Mouse (Mus musculus) right cerebral cortex, postnatal 36 days (tissue): Measurements from ENCODE around the gene Mnx1.

Experiments
- DNase-seq, 2 experiments: peaks; one replicate each; pipeline ENCODE4 v3.0.0; 2022; ENCODE audit warnings: low spot score in 2 of 2, mixed read lengths in 1 of 2

Gene Mnx1

DNA sequence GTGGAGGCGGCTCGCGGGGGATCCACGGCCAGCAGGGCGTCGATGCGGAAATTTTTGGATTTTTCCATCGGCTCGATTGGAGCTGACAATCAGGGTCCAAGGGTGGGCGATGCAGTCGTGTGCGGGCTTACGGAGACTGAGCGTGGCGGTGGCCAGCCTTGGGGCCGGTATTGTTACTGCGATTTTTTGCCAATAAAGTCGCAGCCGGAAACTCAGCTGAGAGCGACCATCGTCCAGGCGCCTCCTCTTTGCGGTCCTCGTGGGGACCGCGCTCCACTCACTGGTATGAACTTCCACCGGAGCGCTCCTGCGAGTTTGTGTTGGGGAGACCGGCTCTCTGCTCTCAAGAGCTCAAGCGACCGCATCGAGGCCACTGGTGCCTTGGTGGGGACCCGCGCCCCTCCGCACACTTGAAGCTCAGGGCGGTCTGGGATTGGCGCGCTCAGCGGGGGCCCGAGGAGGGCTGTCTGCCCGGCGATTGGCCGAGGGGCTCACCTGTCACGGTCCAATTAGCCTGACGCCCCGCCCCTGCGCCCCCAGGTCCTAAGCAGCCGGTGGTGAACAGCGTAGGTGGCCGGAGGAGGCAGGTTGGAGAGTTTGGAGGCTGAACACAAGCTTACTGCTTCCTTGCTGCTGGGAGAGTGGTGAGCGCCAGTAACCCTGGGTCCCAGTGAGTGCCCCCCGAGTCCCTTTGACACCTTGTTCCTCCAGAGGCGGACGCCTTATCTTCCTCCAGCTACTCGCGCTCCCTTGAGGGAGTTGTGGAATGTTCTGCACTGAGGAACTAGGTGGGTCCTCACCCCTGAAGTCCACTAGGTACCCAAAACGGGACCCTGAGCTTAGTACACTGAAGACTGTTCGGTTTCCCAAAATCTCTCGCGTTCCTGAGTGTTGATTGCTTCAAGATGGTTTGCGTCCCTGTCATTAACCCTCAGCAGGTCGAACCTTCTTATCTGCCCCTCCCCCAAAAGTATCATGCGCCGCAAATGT lies at the start of gene Mnx1:
Gene Mnx1, minus strand, starts transcription at position 263 of the 990 bp plus-strand sequence.
- DNase-seq: no peak

DNA sequence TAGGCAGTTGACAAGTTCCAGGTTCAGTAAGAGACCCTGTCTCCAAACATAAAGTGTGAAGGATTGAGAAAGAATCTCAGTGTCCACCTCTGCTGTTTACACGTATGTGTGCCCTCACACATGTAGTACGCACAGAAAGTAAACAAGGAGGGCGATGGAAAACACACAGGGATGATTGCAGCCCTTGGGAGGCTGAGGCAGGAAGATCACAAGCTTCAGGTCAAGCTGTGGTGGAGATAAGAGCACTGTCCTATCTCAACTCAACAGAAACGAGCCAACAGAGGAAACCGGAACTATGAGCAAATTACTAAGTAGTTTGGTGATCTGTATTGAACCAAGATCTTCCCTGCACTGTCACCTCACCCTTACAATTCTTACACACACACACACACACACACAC lies 38.2 kb upstream of the Mnx1 start:
- DNase-seq: no peak

DNA sequence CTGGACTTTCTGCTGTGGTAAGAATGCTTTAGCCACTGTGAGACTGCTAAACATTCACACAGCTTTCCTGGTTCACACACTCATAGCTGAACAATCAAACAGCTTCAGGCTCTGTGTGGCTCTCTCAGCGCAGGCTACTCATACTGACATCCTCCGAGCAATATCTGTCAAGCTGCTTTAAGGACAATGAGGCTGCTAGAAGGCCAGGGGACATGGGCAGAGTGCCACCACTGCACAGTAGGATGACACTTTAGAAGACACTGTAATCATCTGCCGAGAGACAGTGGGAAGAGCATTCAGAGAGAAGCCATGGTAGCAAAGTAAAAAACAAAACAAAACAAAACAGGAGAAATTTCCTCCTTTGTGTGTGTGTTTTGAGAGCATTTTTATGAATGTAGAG lies 37.6 kb upstream of the Mnx1 start:
- no peak for DNase-seq

DNA sequence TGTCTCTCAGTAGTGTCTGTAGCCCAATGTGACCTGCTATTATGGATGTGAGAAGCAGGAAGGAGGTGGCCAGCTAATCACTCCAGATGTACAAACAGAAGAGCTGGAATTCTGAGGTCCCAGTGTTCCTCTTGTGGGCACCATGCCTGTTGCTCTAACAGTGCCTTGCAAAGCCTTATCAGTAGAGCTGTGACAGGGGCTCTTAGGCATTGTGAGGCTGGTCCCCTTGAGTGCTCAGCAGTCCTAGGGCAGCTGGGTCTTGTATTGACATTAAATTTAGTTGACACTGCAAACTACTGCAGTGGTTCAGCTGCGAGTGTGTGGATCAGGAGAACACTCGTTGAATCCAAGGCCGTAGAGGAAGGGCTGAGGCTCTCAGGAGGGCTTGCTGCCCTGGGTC lies 28.7 kb upstream of the Mnx1 start:
- no peak for DNase-seq

DNA sequence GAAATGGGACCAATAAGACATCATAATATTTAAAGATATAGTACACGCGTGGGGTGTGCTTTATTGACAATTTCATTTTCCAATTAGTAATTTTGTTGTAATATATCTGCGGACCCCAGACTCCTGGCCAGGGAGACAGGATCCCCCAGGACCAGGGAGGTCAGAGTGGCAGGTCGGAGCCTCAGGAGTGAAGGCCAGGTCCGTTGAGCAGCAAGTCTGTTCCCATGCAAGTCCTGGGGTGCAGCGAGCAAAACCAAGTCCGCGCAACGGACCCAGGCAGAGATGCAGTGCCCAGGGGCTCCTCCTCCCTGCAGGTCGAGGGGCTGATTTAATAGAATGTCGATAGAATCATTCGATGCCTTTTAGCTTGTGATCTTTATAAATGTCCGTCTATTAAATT lies 9.1 kb upstream of the Mnx1 start:
- no peak for DNase-seq

DNA sequence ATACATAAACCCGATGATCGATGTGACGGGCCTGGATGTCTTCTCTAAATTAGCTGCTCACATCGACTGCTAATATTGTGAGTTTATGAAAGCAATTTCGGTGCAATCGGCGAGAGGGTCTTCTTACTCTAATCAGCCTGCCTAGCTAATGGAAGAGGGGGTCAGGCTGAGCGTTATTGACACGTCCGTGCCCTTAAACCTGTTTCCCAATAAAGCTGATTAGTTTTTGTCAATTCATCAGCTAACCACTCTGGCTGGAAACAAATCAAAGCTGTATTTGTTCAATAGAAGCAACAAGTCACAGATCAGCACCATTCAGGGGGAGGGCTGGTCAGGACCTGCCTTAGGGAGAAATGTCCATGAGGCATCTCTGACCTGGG lies 7.7 kb upstream of the Mnx1 start:
- DNase-seq: no peak

DNA sequence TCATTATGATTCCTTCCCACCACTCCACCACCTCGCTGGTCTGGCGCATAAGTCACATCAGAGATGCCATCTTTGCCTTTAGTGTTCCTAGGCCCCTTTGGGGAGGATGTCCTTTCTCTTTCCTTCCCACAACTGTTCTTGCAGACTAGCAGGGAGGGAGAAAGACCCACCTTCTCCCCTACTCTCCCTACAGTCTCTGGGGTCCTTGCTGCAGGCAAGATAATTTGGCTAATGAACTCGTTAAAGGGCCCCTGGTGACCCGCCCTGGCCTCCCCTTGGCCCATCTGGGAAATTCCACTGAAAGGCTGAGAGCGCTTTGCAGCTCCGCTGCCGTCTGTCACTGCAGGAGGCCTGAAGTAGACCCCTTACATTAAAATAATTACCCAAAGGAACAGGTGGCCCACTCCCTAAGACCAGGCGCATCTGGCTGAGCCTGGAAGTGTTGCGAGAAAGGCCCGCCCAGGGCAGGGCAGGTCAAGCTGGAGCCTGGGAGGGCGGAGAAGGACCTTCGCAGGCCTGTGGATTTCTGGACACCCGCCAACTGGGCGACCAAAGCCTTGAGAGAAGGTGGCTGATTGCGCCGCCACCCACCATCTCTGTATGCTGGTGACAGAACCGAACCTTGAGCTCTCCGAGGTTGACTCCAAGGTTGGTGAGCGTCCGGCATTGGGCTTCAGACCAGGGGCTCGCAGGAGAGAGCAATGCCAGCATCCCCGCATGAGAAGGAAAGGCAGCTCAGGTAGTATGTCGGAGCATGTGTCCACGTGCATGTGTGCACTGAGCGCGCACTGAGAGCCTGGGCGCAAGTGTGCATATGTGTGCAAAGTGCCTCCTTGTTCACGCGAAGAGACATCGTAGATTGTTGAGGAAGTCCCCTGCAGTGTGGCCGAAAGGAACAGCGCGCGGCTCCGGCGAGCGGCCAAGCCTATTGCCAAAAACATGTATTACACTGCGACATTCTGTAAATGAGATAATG lies 7.0 kb upstream of the Mnx1 start:
- DNase-seq: no peak

DNA sequence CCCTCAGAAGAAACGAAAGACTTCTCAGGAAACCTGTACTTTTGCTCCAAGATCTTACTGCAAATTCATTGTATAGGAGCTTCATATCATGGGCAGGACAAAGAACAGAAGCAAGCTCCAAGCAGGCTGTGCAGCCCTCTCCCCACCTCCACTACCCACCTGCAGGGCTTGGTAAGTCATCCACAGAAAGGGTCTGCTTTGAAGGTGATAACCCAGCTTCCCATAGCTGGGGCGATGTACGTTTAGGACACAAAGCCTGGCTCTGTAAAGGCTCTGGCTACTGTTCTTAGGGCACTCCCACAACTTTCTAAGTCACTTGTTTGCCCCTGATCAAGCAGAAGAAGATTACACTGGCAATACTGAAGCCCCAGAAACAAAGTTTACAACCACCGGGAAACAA lies 5.5 kb upstream of the Mnx1 start:
- DNase-seq: no peak

DNA sequence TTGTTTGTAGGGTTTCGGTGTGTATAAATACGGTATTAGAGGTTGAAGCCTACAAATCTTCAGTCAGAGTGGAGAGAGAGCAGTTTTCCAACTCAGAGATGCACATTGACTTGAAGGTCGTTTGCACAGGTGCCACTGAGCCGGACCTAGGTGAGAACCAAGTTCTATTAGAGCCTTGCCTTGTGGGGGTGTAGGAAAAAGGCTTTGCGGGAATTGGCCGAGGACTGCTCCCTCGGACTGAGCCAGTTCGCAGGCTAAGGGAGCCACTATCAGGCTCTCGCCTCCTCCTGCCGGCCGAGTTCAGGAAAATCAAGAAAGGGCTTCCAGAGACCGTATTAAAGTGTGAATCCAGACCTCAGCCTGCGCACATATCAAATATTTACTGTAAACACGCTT lies 926 bp upstream of the Mnx1 start:
- DNase-seq: no peak

DNA sequence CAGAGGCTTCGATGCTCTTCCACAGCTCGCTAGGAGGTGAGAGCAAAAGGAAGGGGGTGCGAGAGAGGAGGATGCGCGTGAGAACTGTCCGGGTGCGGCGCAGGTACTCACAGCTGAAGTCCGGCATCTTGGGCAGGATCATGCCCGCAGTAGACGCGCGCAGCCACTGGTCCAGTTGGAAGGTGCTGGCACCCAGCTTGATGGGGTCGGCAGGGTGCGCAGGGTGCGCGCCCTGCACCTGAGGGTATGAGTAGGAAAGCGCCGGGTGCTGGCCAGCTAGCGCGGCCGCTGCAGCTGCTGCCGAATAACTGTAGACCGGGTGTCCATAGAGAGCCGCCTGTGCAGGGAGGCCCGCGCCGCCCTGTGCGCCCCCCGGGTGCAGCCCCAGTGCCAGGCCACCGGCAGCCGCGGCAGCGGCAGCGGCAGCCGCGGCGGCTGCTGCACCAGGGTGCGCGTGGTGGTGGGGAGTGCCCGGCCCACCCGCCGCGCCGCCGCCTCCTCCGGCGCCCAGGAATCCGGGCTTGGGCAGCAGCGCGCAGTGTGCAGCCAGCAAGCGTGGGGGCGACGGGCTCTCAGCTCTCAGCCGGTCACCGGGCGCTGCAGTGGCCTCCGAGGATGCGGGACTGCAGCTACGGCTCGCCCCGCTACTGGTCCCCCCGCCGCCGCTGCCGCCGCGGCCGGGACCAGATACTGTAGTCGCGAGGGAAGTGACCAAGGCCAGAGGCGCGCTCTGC lies 629 bp downstream of the Mnx1 start:
- DNase-seq: no peak

DNA sequence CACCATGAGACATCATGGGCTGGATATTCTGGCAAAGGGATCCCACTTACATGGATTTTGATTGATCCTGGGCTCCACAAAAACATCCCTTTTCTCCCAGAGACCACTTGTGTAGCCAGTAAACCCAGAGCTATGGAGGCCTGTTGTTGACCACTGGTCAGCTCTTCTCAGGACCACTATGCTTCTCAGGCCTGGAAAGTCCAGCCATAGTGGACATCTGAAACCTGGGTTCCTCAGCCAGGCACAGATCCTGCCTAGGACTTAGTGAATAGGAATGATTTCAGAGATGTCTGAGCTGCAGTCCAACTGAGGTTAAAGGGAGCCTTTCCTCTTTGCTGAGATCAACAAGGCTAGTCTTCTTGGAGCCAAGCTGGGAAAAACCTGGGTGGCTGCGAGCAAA lies 2.2 kb downstream of the Mnx1 start:
- DNase-seq: no peak

DNA sequence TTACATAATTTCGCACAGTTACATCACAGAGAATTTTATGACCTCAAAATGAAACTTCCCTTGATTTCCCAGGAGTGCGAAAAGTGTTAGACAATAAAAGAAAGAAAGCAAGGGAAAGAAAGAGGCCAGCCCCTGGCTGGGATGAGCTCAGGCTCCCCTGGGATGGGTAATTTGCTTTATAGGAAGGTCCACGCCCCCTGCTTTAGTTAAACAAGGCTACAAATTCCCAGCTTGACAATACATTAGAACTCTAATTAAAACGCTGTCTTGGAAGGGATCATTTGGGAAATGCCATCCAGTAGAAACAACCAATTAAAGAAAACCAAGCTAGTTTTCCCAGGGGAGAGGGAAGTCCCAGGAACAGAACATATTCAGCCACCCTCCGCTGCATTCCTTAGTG lies 2.7 kb downstream of the Mnx1 start:
- no peak for DNase-seq

DNA sequence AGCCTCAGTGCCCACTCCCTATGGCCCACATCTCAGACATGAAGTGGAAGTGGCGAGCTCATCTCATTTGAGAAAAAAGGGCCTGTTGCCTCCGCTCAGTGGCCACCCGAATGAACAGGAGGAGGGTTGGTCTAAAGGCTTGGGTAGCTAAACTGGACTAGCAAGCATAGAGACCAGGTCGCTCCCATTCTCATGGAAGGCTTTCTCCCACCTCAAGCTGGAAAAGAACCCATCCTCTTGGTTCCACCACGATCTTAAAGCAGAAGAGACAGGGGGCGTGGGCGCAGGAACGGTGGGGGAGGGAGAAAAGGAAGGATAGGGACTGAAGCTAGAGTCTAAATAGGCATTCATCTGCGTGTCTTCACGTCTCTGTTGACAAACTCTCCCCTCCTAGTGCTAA lies 3.2 kb downstream of the Mnx1 start:
- no peak for DNase-seq

DNA sequence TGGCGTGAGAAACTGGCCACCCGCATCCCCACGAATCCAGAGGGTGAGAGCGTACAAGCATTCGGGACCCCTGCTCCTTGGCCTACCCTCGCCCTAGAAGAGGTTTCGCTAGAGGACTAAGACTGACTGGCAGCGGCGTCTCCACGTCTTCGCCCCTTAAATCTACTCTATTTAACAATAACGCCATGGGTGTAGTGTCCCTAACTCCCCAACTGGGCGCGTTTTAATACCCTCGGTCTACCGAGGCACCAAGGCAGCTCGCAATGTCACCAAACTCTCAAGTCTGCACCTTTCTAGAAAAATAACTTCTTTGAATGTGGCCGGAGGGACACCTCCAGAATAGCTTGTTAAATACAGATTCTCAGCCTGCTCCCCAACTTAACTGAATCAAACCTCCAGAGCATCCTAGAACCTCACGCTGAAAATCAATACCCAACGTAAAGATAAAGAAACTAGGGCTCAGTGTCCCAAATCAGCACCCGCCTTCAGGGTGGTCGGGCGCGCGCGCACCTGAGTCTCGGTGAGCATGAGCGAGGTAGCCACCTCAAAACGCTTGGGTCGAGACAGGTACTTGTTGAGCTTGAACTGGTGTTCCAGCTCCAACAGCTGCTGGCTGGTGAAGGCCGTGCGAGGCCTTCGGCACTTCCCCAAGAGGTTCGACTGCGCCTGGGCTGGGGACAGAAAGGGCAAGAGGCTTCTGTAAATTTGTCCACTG lies 3.9 kb downstream of the Mnx1 start:
- DNase-seq: no peak

DNA sequence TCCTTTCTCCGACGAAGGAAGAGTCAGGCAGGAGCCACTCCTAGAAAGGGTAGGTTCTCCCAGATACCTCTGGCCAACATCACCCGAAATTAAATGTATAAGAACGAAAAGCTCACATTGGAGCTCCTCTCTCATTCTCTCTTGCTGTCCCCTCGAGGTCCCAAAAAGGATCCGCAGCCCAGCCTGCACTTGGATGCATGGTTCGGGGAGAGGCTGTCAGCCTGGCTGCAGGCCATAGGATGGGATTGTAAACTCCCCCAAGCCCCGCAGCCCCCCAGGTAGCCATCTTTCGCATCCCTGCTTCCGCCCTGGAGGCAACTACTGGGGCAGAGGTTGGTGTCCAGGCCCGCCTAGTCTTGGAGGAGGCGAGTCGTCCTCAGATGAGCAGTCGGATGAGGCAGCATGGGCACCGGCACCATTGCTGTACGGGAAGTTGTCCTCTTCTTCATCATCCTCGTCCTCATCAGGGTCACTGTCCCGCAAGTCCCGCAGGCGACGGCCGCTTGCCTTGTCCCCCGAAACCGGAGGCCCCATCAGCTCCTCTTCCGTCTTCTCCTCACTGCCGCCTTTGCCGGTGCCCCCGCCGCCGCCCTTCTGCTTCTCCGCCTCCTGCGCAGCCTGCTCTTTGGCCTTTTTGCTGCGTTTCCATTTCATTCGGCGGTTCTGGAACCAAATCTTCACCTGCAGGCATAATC lies 4.6 kb downstream of the Mnx1 start:
- no peak for DNase-seq

DNA sequence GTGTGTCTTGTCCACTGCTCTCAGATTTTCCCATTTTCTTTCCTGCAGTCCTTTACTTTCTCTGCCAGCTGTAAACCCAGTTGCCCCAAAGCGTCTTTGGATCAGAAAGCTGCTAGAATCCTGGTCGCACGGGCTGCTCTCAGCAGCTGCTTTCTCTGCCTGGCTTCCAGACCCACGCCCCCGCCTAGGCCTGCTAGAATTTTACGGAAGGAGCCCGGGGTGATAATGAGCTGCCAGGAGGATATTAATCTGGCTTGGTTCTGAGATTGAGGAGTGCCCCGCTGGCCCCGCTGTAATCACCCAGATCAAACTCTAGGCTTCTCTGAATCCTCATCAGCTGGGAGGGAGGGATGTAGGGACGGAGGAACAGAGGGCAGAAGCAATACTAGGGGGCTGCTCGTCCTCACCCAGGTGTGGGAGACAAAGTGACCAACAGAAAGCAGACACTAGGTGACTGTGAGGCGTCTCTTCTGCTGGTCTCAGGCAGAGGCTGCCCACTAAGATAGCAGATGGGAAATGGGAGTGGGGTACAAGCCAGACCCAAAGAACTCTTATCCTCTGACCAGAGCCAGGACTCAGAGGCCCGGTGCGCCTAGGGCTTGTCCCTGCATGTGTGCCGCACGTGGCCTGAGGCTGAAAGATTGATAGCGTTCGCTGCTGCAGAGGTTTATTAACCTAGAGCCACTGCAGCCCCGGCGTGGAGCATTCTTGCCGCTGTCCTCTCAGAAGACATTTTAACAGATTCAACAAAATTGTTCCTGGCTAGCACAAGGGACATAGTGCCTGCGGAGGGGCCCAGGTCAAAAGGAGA lies 6.2 kb downstream of the Mnx1 start:
- no peak for DNase-seq

DNA sequence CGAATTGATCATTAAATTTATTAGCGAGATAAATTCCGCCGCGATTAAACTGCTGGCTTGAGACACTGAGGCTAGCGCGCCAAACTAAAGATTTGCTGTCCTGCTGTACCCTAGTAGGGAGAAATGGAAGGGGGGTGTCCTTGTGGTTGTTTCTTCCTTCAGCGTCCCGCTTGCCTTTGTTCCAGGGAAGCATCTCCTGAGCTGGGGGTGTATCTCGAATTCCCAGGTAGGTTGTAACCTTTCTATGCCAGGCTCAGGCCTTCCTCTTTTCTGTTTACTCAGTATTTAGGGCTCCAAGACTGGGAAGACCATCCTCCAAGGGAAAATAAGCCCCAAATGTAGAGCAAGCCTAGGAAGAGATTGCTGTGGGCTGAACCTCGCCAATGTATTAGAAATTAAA lies 6.9 kb downstream of the Mnx1 start:
- DNase-seq: no peak

DNA sequence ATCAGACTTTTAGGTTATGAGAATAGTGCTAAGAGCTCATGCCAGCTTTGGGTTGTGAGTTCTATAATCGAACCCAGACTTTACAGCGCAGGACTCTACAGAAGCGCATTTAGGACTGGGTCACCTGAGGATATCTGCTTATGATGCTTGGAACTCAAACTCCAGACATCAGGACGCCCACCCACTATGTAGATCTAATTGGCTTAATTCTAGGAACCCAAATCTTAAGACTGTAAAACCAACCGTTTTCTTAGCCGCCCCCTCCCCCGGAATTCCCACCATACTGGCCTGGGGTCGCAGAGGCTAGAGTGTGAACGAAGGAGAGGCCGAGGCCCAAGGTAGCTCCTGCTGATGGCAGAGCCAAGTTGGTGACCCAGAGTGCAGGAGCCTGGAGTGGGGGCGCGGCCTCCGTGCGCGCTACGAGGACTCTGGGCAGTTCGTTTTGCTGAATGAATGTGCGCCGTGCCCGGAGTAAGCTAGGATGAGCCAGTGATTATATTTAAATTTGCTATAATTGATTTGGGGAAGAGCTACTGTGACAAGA lies 7.3 kb downstream of the Mnx1 start:
- DNase-seq: no peak

DNA sequence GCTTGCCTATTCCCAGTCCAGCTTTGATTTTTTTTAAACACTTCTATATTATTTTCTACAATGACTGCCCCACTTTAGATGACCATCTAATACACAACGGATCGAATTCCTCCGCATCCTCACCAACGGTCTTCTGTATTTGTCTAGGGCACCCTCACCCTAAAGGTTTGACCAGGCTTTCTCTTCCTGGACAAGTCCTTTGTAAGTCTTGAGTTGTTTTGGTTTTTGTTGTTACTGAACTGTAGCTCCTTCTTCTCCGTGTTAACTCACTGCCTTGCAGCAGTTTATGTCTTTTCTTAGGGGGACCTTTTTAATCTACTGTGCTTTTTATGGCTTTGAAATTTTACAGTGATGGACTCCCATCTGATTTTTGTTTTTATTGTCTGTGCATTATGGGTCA lies 8.0 kb downstream of the Mnx1 start:
- no peak for DNase-seq

DNA sequence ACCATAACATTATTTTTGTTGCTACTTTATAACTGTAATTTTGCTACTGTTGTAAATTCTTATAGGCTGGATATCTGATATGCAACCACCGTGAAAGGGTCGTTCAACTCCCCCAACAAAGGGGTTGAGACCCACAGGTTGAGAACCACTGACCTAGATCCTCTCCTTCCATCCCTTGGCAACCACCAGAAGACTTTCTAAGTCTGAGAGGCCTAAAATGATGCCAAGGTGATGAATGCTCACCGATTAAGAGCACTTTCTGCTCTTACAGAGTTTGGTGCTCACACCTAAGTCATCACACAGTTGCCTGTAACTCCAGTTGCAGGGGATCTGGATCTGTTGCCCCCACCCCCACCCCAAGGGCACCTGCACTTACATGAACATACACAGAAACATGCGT lies 8.8 kb downstream of the Mnx1 start:
- DNase-seq: no peak
